Comparison of ENCODE assay signal across 18 mouse cellular contexts in the genomic region with DNA sequence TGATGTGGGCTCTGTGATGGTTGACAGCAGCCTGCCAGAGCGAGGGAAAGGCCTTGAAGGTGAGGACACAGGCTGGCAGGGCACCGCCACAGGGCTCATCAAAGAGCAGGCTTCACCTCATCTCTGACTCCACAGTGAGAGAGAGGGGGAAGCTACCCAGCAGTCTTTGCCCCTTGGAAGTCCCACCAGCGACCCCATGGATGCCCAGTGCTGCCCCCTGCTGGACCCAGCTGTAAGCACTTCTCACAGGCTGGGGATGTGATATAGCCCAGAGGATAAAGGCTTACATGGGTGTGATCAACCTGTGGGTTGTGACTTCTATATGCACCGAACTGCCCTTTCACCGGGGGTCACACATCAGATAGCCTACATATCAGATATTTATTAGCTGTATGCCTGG.
DNase-seq lines count a peak whose midpoint lies in the region; ATAC-seq and TF ChIP-seq lines count a peak whose summit lies in the region.
"Had no signal": no experiment of that assay in that cellular context is flagged by ENCODE, and none has a peak within 500 bp of the region (broad histone marks: within the 10 kb centered on the region; RNA-seq: fewer than 3 reads in every experiment).

No protein-coding gene starts in this region.

- no peak overlapping the region for H3K4me3 ChIP-seq in hindbrain, embryonic 11.5 days (ENCODE audit: low read depth, low read length)
- no peak overlapping the region for H3K4me3 ChIP-seq in hindbrain, embryonic 13.5 days
- no peak overlapping the region for H3K4me3 ChIP-seq in midbrain, postnatal 0 days (ENCODE audit: low read depth, low read length)
- H3K4me3 ChIP-seq in midbrain, embryonic 13.5 days (replicated peaks), result no peak overlapping the region
- no peak overlapping the region for H3K4me3 ChIP-seq in olfactory bulb, adult 2 months (ENCODE audit: insufficient read depth, low read depth, low read length)
- H3K4me3 ChIP-seq: embryonic facial prominence, embryonic 13.5 days; forebrain, embryonic 13.5 days; limb, embryonic 12.5 days had no signal

- no peaks in the 10 kb centered on the region for H3K27me3 ChIP-seq in hindbrain, embryonic 11.5 days (ENCODE audit: control insufficient read depth, insufficient read depth, low read length)
- H3K27me3 ChIP-seq in hindbrain, embryonic 13.5 days, result no peaks in the 10 kb centered on the region
- H3K27me3 ChIP-seq in midbrain, postnatal 0 days (ENCODE audit: insufficient read depth, low read length), result no peaks in the 10 kb centered on the region
- no peaks in the 10 kb centered on the region for H3K27me3 ChIP-seq in midbrain, embryonic 13.5 days
- H3K27me3 ChIP-seq: embryonic facial prominence, embryonic 13.5 days; forebrain, embryonic 13.5 days; limb, embryonic 12.5 days had no signal

- peak; percentile 50; the same call in 1 of the 2 replicates for TF ChIP-seq CTCF in midbrain, postnatal 0 days (IDR thresholded peaks at IDR 0.05)
- peak; percentile 18; the same call in 1 of the 2 replicates for TF ChIP-seq CTCF in olfactory bulb, adult 2 months (IDR thresholded peaks at IDR 0.05; ENCODE audit: insufficient read depth, low read depth, low read length)

- H3K9me3 ChIP-seq in hindbrain, embryonic 11.5 days (ENCODE audit: control insufficient read depth, low read length), result no peaks in the 10 kb centered on the region
- H3K9me3 ChIP-seq in hindbrain, embryonic 13.5 days, result no peaks in the 10 kb centered on the region
- no peaks in the 10 kb centered on the region for H3K9me3 ChIP-seq in midbrain, postnatal 0 days (ENCODE audit: low read length)
- no peaks in the 10 kb centered on the region for H3K9me3 ChIP-seq in midbrain, embryonic 13.5 days
- H3K9me3 ChIP-seq: embryonic facial prominence, embryonic 13.5 days; forebrain, embryonic 13.5 days; limb, embryonic 12.5 days had no signal

- DNase-seq in hindbrain, embryonic 11.5 days (ENCODE audit: low spot score), result peak; percentile 26
- DNase-seq in midbrain, postnatal 0 days (ENCODE audit: low spot score), result no peak
- DNase-seq in ES-CJ7 (ENCODE audit: low read depth, low spot score), result peak; percentile 41
- no peak for DNase-seq in cerebellum, adult 18-20 months
- no peak for DNase-seq in right cerebral cortex, postnatal 14 days
- DNase-seq: adrenal gland, postnatal 36 days; cerebellum, postnatal 14 days; gastrocnemius, postnatal 36 days; kidney, adult 9 months; layer of hippocampus, adult 9-11 months; midbrain, embryonic 14.5 days; right cerebral cortex, postnatal 25 days had no signal

- no peak overlapping the region for H3K4me2 ChIP-seq in hindbrain, embryonic 11.5 days (replicated peaks; ENCODE audit: low read depth, low read length)
- H3K4me2 ChIP-seq in hindbrain, embryonic 13.5 days, result no peak overlapping the region
- H3K4me2 ChIP-seq in midbrain, postnatal 0 days (ENCODE audit: low read depth, low read length, poor library complexity, severe bottlenecking), result no peak overlapping the region
- no peak overlapping the region for H3K4me2 ChIP-seq in midbrain, embryonic 13.5 days (replicated peaks)
- H3K4me2 ChIP-seq: embryonic facial prominence, embryonic 13.5 days; forebrain, embryonic 13.5 days; limb, embryonic 12.5 days had no signal

- no peak for ATAC-seq in hindbrain, embryonic 11.5 days (ENCODE audit: low FRiP score)
- ATAC-seq in hindbrain, embryonic 13.5 days (ENCODE audit: low FRiP score), result no peak
- no peak for ATAC-seq in midbrain, postnatal 0 days (ENCODE audit: low FRiP score)
- ATAC-seq in midbrain, embryonic 13.5 days, result no peak
- ATAC-seq: forebrain, embryonic 13.5 days had no signal

- no peaks in the 10 kb centered on the region for H3K4me1 ChIP-seq in hindbrain, embryonic 11.5 days (replicated peaks; ENCODE audit: control insufficient read depth, insufficient read depth, low read length)
- H3K4me1 ChIP-seq in hindbrain, embryonic 13.5 days (replicated peaks), result no peaks in the 10 kb centered on the region
- no peaks in the 10 kb centered on the region for H3K4me1 ChIP-seq in midbrain, postnatal 0 days (ENCODE audit: insufficient read depth, low read length)
- H3K4me1 ChIP-seq in midbrain, embryonic 13.5 days (replicated peaks), result no peaks in the 10 kb centered on the region
- H3K4me1 ChIP-seq in olfactory bulb, adult 2 months (ENCODE audit: control insufficient read depth, insufficient read depth, low read length), result peaks cover 8% of the 10 kb centered on the region
- H3K4me1 ChIP-seq: embryonic facial prominence, embryonic 13.5 days; forebrain, embryonic 13.5 days; limb, embryonic 12.5 days had no signal

- TF ChIP-seq POLR2A in olfactory bulb, adult 2 months (IDR thresholded peaks at IDR 0.05; ENCODE audit: insufficient read depth, low read depth, low read length), result no peak

- peaks cover 8% of the 10 kb centered on the region for H3K36me3 ChIP-seq in hindbrain, embryonic 11.5 days (ENCODE audit: control insufficient read depth, insufficient read depth, low read length)
- peaks cover 86% of the 10 kb centered on the region for H3K36me3 ChIP-seq in hindbrain, embryonic 13.5 days
- peaks cover 18% of the 10 kb centered on the region for H3K36me3 ChIP-seq in midbrain, postnatal 0 days (ENCODE audit: insufficient read depth, low read length)
- H3K36me3 ChIP-seq in midbrain, embryonic 13.5 days, result peaks cover 58% of the 10 kb centered on the region

- no peak overlapping the region for H3K27ac ChIP-seq in hindbrain, embryonic 11.5 days (ENCODE audit: low read depth, low read length)
- H3K27ac ChIP-seq in hindbrain, embryonic 13.5 days, result no peak overlapping the region
- H3K27ac ChIP-seq in midbrain, postnatal 0 days (ENCODE audit: low read depth, low read length), result no peak overlapping the region
- no peak overlapping the region for H3K27ac ChIP-seq in midbrain, embryonic 13.5 days
- H3K27ac ChIP-seq in olfactory bulb, adult 2 months (ENCODE audit: insufficient read depth, low read depth, low read length), result no peak overlapping the region
- H3K27ac ChIP-seq: embryonic facial prominence, embryonic 13.5 days; forebrain, embryonic 13.5 days; limb, embryonic 12.5 days had no signal

- no peak overlapping the region for H3K9ac ChIP-seq in hindbrain, embryonic 11.5 days (ENCODE audit: low read depth, low read length)
- no peak overlapping the region for H3K9ac ChIP-seq in hindbrain, embryonic 13.5 days
- no peak overlapping the region for H3K9ac ChIP-seq in midbrain, postnatal 0 days (replicated peaks; ENCODE audit: low read length, poor library complexity, severe bottlenecking)
- H3K9ac ChIP-seq in midbrain, embryonic 13.5 days (replicated peaks), result no peak overlapping the region
- H3K9ac ChIP-seq: embryonic facial prominence, embryonic 13.5 days; forebrain, embryonic 13.5 days; limb, embryonic 12.5 days had no signal

- 96% methylated on average over 5 of the region's 5 CpGs for WGBS in hindbrain, embryonic 11.5 days
- 89% methylated on average over 5 of the region's 5 CpGs for WGBS in hindbrain, embryonic 13.5 days
- whole genome bisulfite sequencing in midbrain, postnatal 0 days, result 92% methylated on average over 5 of the region's 5 CpGs
- 97% methylated on average over 5 of the region's 5 CpGs for WGBS in midbrain, embryonic 13.5 days
- 92% methylated on average over 5 of the region's 5 CpGs for WGBS in olfactory bulb, adult 2 months

Comparison
In these comparisons a context has a peak if more than half of its experiments do, and no peak if none do; other contexts are left out.
1. DNase-seq: peak in hindbrain, embryonic 11.5 days (single experiment) and ES-CJ7 (single experiment); none in midbrain, postnatal 0 days (single experiment), cerebellum, adult 18-20 months (0 of 2) and right cerebral cortex, postnatal 14 days (single experiment).